Mouse (Mus musculus) stomach, embryonic 15.5 days (tissue): ENCODE measurements at regions not wholly inside any gene's neighbourhood (a gene's known extent, or its start where the extent isn't known, plus 50 kb on each side); places are given as distances from the start of the nearest gene placed in this dataset.

Experiments
- ATAC-seq: fragments of 200-750 bp; cut with Nextera tagmentation; 2 replicates; pipeline ENCODE4 v1.8.0; 2017; ENCODE audit warnings: low read depth, moderate number of reproducible peaks, moderate TSS enrichment; ENCODE audit not compliant: insufficient read depth, low FRiP score
- H3K27ac ChIP-seq: fragments of 300-500 bp; sonication (generic); 2 replicates; pipeline ENCODE4 v1.5.1; 2015; ENCODE audit warnings: mild to moderate bottlenecking, inconsistent platforms
- H3K27me3 ChIP-seq: fragments of 300-500 bp; sonication (generic); replicated peaks from 2 replicates; pipeline ENCODE4 v1.6.1; 2015; ENCODE audit warnings: inconsistent platforms
- H3K36me3 ChIP-seq: fragments of 300-500 bp; sonication (generic); 2 replicates; pipeline ENCODE4 v1.6.1; 2015; ENCODE audit warnings: inconsistent platforms
- H3K4me1 ChIP-seq: fragments of 300-500 bp; sonication (generic); 2 replicates; pipeline ENCODE4 v1.6.1; 2015; ENCODE audit warnings: inconsistent platforms
- H3K4me2 ChIP-seq: fragments of 300-500 bp; sonication (generic); 2 replicates; pipeline ENCODE4 v1.6.1; 2015; ENCODE audit warnings: mild to moderate bottlenecking, inconsistent platforms
- H3K4me3 ChIP-seq: fragments of 300-500 bp; sonication (generic); replicated peaks from 2 replicates; pipeline ENCODE4 v1.5.1; 2015; ENCODE audit warnings: inconsistent platforms
- H3K9ac ChIP-seq: fragments of 300-500 bp; sonication (generic); 2 replicates; pipeline ENCODE4 v1.6.1; 2015; ENCODE audit warnings: inconsistent platforms
- H3K9me3 ChIP-seq: fragments of 300-500 bp; sonication (generic); 2 replicates; pipeline ENCODE4 v1.6.1; 2016; ENCODE audit warnings: inconsistent platforms
- WGBS: fragments of 180-500 bp; shearing (Covaris S2); methylation state at CpG from one replicate; pipeline ENCODE4 v1.1.7; 2015; 5-methylcytosine and 5-hydroxymethylcytosine counted together

GRCm38 (mm10) chr4:81222034-81222433 is 220.6 kb downstream of the Mpdz start:
- whole genome bisulfite sequencing: 75% methylated on average over 6 of the region's 6 CpGs
- Histone ChIP-seq H3K27me3 (no peaks in the 10 kb centered on the region), H3K9ac (no peak overlapping the region), H3K4me1 (no peaks in the 10 kb centered on the region), H3K36me3 (no peaks in the 10 kb centered on the region), H3K4me3 (no peak overlapping the region), H3K9me3 (no peaks in the 10 kb centered on the region), H3K4me2 (no peak overlapping the region), H3K27ac (no peak overlapping the region)
- no peak for ATAC-seq

- no peaks in the 10 kb centered on the region for H3K27me3 ChIP-seq
- H3K4me1 ChIP-seq: no peaks in the 10 kb centered on the region
- no peak overlapping the region for H3K4me2 ChIP-seq
- H3K4me3 ChIP-seq: no peak overlapping the region
- no peaks in the 10 kb centered on the region for H3K36me3 ChIP-seq
- no peaks in the 10 kb centered on the region for H3K9me3 ChIP-seq
- H3K27ac ChIP-seq: no peak overlapping the region
- no peak for ATAC-seq
- 55% methylated on average over 5 of the region's 5 CpGs for WGBS
- no peak overlapping the region for H3K9ac ChIP-seq
Observed at GRCm38 (mm10) chr4:81222468-81223175, 220.0 kb downstream of the Mpdz start.
